Mouse (Mus musculus) CD8-positive naive resting alpha-beta T cell, adult 57 days (primary cell): ENCODE results near the gene Aldh8a1. TPM values are rescaled to one million over a fixed set of nuclear protein-coding genes. Genes with fewer than 3 reads are reported as not detected.

Experiments
- total RNA-seq: library from RNA; stranded (reverse); gene quantifications from one replicate; pipeline ENCODE4 v1.2.4, GENCODE M21; 2023

Gene Aldh8a1
- total RNA-seq: 0.24 TPM

GRCm38 (mm10) chr10:21376682-21377473 is at the start of gene Aldh8a1:
Gene Aldh8a1 (plus strand): TSS chr10:21377291.

Other genes with a start within 250 kb of the Aldh8a1 start
- gene Myb, start 216.3 kb upstream of the Aldh8a1 start, total RNA-seq: 29.8 TPM
- 121 TPM for gene Hbs1l, start 81.3 kb upstream of the Aldh8a1 start, total RNA-seq
- not detected for gene 1700020N01Rik, start 215.9 kb downstream of the Aldh8a1 start, total RNA-seq